Mouse (Mus musculus): ENCODE results near the gene Dner.

- TF ChIP-seq CTCF (IDR thresholded peaks at IDR 0.05; ENCODE audit: low read depth, low read length), result no peak
- no peak for TF ChIP-seq POLR2A (IDR thresholded peaks at IDR 0.05; ENCODE audit: extremely low read depth, insufficient read depth, low read length)
Observed at GRCm38 (mm10) chr1:84596023-84596422, 100.0 kb downstream of the Dner start.

Measured in liver, adult 2 months (tissue).